Comparison of ENCODE assay signal across 8 mouse cellular contexts in genomic region chr11:97819102-97819501, GRCm38 (mm10). TPM values are rescaled to one million over a fixed set of nuclear protein-coding genes. Genes with fewer than 3 reads are reported as not detected.
DNase-seq lines count a peak whose midpoint lies in the region; ATAC-seq and TF ChIP-seq lines count a peak whose summit lies in the region.
"Had no signal": no experiment of that assay in that cellular context is flagged by ENCODE, and none has a peak within 500 bp of the region (broad histone marks: within the 10 kb centered on the region; RNA-seq: fewer than 3 reads in every experiment).

No protein-coding gene starts in this region.

- no peak overlapping the region for H3K4me3 ChIP-seq in kidney, postnatal 0 days (replicated peaks; ENCODE audit: low read depth, low read length)
- H3K4me3 ChIP-seq in embryonic fibroblast, embryonic 13.5 days (ENCODE audit: insufficient read depth, low read length) = no peak overlapping the region
- H3K4me3 ChIP-seq in intestine, postnatal 0 days (ENCODE audit: low read depth, low read length) = no peak overlapping the region
- no peak overlapping the region for H3K4me3 ChIP-seq in neural tube, embryonic 15.5 days (replicated peaks)

- no peaks in the 10 kb centered on the region for H3K27me3 ChIP-seq in kidney, postnatal 0 days (ENCODE audit: insufficient read depth, low read length)
- no peaks in the 10 kb centered on the region for H3K27me3 ChIP-seq in intestine, postnatal 0 days (replicated peaks; ENCODE audit: control insufficient read depth, insufficient read depth, low read length)
- H3K27me3 ChIP-seq in neural tube, embryonic 15.5 days (replicated peaks) = no peaks in the 10 kb centered on the region

- ATAC-seq in kidney, postnatal 0 days (replicated peaks; ENCODE audit: low FRiP score, low read depth) = no peak
- no peak for ATAC-seq in intestine, postnatal 0 days
- ATAC-seq in neural tube, embryonic 15.5 days (ENCODE audit: low FRiP score) = no peak

- DNase-seq in kidney, postnatal 0 days (ENCODE audit: low spot score) = no peak
- no peak for DNase-seq in kidney, postnatal 4 days
- no peak for DNase-seq in frontal cortex, postnatal 36 days (ENCODE audit: low spot score in 2 of 2)
- no peak for DNase-seq in gastrocnemius, postnatal 25 days

- WGBS in kidney, postnatal 0 days = 73% methylated on average over 4 of the region's 4 CpGs
- 49% methylated on average over 4 of the region's 4 CpGs for WGBS in intestine, postnatal 0 days
- 55% methylated on average over 4 of the region's 4 CpGs for WGBS in neural tube, embryonic 15.5 days

- no peak for TF ChIP-seq POLR2A in embryonic fibroblast, embryonic 13.5 days (IDR thresholded peaks at IDR 0.05; ENCODE audit: low read depth, low read length)

- H3K4me1 ChIP-seq in kidney, postnatal 0 days (replicated peaks; ENCODE audit: insufficient read depth, low read length) = peaks cover 31% of the 10 kb centered on the region
- H3K4me1 ChIP-seq in embryonic fibroblast, embryonic 13.5 days (ENCODE audit: control insufficient read depth, insufficient read depth, low read length) = peaks cover 32% of the 10 kb centered on the region
- H3K4me1 ChIP-seq in intestine, postnatal 0 days (replicated peaks; ENCODE audit: control insufficient read depth, insufficient read depth, low read length) = peaks cover 32% of the 10 kb centered on the region
- H3K4me1 ChIP-seq in neural tube, embryonic 15.5 days = peaks cover 53% of the 10 kb centered on the region

- TF ChIP-seq CTCF in kidney, postnatal 0 days (IDR thresholded peaks at IDR 0.05; ENCODE audit: low read depth) = no peak
- TF ChIP-seq CTCF in embryonic fibroblast, embryonic 13.5 days (IDR thresholded peaks at IDR 0.05; ENCODE audit: borderline replicate concordance, insufficient read depth, low read length) = no peak
- TF ChIP-seq CTCF in intestine, postnatal 0 days (IDR thresholded peaks at IDR 0.05; ENCODE audit: low read depth) = no peak

- no peak overlapping the region for H3K4me2 ChIP-seq in kidney, postnatal 0 days (ENCODE audit: low read length)
- H3K4me2 ChIP-seq in intestine, postnatal 0 days (replicated peaks; ENCODE audit: low read depth) = no peak overlapping the region
- H3K4me2 ChIP-seq in neural tube, embryonic 15.5 days = no peak overlapping the region

- H3K27ac ChIP-seq in kidney, postnatal 0 days = no peak overlapping the region; the same call in 1 of the 2 replicates
- H3K27ac ChIP-seq in embryonic fibroblast, embryonic 13.5 days (ENCODE audit: insufficient read depth, low read length) = peak overlapping the region; percentile 43
- peak overlapping the region; percentile 71; the same call in 1 of the 2 replicates for H3K27ac ChIP-seq in intestine, postnatal 0 days (ENCODE audit: low read depth, low read length)
- H3K27ac ChIP-seq in neural tube, embryonic 15.5 days (replicated peaks) = peak overlapping the region; percentile 61

- peaks cover 28% of the 10 kb centered on the region for H3K36me3 ChIP-seq in kidney, postnatal 0 days (ENCODE audit: insufficient read depth, low read length)
- H3K36me3 ChIP-seq in intestine, postnatal 0 days (ENCODE audit: control insufficient read depth, insufficient read depth) = peaks cover 57% of the 10 kb centered on the region
- peaks cover 54% of the 10 kb centered on the region for H3K36me3 ChIP-seq in neural tube, embryonic 15.5 days

- 0 out of 2 replicates have a peak overlapping the region, but pooled peaks have one; percentile 18 for H3K9ac ChIP-seq in kidney, postnatal 0 days (ENCODE audit: low read depth, low read length)
- no peak overlapping the region for H3K9ac ChIP-seq in intestine, postnatal 0 days (ENCODE audit: low read depth, low read length)
- no peak overlapping the region for H3K9ac ChIP-seq in neural tube, embryonic 15.5 days (replicated peaks)

- H3K9me3 ChIP-seq in kidney, postnatal 0 days (replicated peaks; ENCODE audit: low read length) = no peaks in the 10 kb centered on the region
- no peaks in the 10 kb centered on the region for H3K9me3 ChIP-seq in intestine, postnatal 0 days (ENCODE audit: control insufficient read depth)
- H3K9me3 ChIP-seq in neural tube, embryonic 15.5 days (replicated peaks) = no peaks in the 10 kb centered on the region

RNA-seq across cellular contexts. Expression of gene Lasp1, which starts 20.3 kb away (rescaled TPM):
- polyA plus RNA-seq in kidney, postnatal 0 days (2015; fragmentation: Nextera tagmentation; extraction: Ambion mirVana) = 87.7 and 96.4 TPM in 2 replicates
- 243 and 284 TPM in 2 replicates for polyA plus RNA-seq in embryonic fibroblast, embryonic 13.5 days (2011; ENCODE audit: insufficient read length, low read depth, missing spikeins)
- polyA plus RNA-seq in intestine, postnatal 0 days (2015; fragmentation: Nextera tagmentation; extraction: Ambion mirVana) = 98.2 and 103 TPM in 2 replicates
- 136 and 143 TPM in 2 replicates for polyA plus RNA-seq in neural tube, embryonic 15.5 days (2015; fragmentation: Nextera tagmentation; extraction: Ambion mirVana)
- 10 to 100 TPM; 18.3 to 21.9 TPM for total RNA-seq in gastrocnemius, postnatal 25 days (2021)

RNA-seq across cellular contexts. Expression of gene B230217C12Rik, which starts 21.5 kb away (rescaled TPM):
- 5.1 and 5.6 TPM in 2 replicates for polyA plus RNA-seq in kidney, postnatal 0 days (2015; fragmentation: Nextera tagmentation; extraction: Ambion mirVana)
- polyA plus RNA-seq in embryonic fibroblast, embryonic 13.5 days (2011; ENCODE audit: insufficient read length, low read depth, missing spikeins) = 4.8 and 7.2 TPM in 2 replicates
- polyA plus RNA-seq in intestine, postnatal 0 days (2015; fragmentation: Nextera tagmentation; extraction: Ambion mirVana) = 1.8 and 2.0 TPM in 2 replicates
- polyA plus RNA-seq in neural tube, embryonic 15.5 days (2015; fragmentation: Nextera tagmentation; extraction: Ambion mirVana) = 41.8 and 47.2 TPM in 2 replicates
- total RNA-seq in gastrocnemius, postnatal 25 days (2021) = under 1 TPM; 0.48 to 0.67 TPM

RNA-seq across cellular contexts. Expression of gene Rpl23, which starts 36.9 kb away (rescaled TPM):
- polyA plus RNA-seq in kidney, postnatal 0 days (2015; fragmentation: Nextera tagmentation; extraction: Ambion mirVana) = 716 and 863 TPM in 2 replicates
- 548 and 603 TPM in 2 replicates for polyA plus RNA-seq in embryonic fibroblast, embryonic 13.5 days (2011; ENCODE audit: insufficient read length, low read depth, missing spikeins)
- polyA plus RNA-seq in intestine, postnatal 0 days (2015; fragmentation: Nextera tagmentation; extraction: Ambion mirVana) = 538 and 555 TPM in 2 replicates
- polyA plus RNA-seq in neural tube, embryonic 15.5 days (2015; fragmentation: Nextera tagmentation; extraction: Ambion mirVana) = 314 and 372 TPM in 2 replicates
- 100 to 1,000 TPM; 379 to 436 TPM for total RNA-seq in gastrocnemius, postnatal 25 days (2021)

RNA-seq across cellular contexts. Expression of gene 1700001P01Rik, which starts 43.4 kb away (rescaled TPM):
- not detected in 2 replicates for polyA plus RNA-seq in kidney, postnatal 0 days (2015; fragmentation: Nextera tagmentation; extraction: Ambion mirVana)
- polyA plus RNA-seq in embryonic fibroblast, embryonic 13.5 days (2011; ENCODE audit: insufficient read length, low read depth, missing spikeins) = not detected in 2 replicates
- not detected in 2 replicates for polyA plus RNA-seq in intestine, postnatal 0 days (2015; fragmentation: Nextera tagmentation; extraction: Ambion mirVana)
- polyA plus RNA-seq in neural tube, embryonic 15.5 days (2015; fragmentation: Nextera tagmentation; extraction: Ambion mirVana) = 0.63 and 0.88 TPM in 2 replicates
- total RNA-seq in gastrocnemius, postnatal 25 days (2021) = not detected
- polyA plus RNA-seq: liver, embryonic 16.5 days had no signal

RNA-seq across cellular contexts. Expression of gene Cwc25, which starts 52.7 kb away (rescaled TPM):
- 13.9 and 14.8 TPM in 2 replicates for polyA plus RNA-seq in kidney, postnatal 0 days (2015; fragmentation: Nextera tagmentation; extraction: Ambion mirVana)
- 14.0 and 16.4 TPM in 2 replicates for polyA plus RNA-seq in embryonic fibroblast, embryonic 13.5 days (2011; ENCODE audit: insufficient read length, low read depth, missing spikeins)
- polyA plus RNA-seq in intestine, postnatal 0 days (2015; fragmentation: Nextera tagmentation; extraction: Ambion mirVana) = 8.5 and 9.8 TPM in 2 replicates
- 16.2 and 16.4 TPM in 2 replicates for polyA plus RNA-seq in neural tube, embryonic 15.5 days (2015; fragmentation: Nextera tagmentation; extraction: Ambion mirVana)
- 1 to 10 TPM; 4.9 to 6.4 TPM for total RNA-seq in gastrocnemius, postnatal 25 days (2021)
